Mouse (Mus musculus) hindbrain, embryonic 16.5 days (tissue): ENCODE results near the gene Arl15. TPM values are rescaled to one million over a fixed set of nuclear protein-coding genes. Genes with fewer than 3 reads are reported as not detected.
A peak's percentile ranks its signal among the peaks of the same experiment; 100 is the strongest.

Experiments used
- ATAC-seq: fragments of 200-750 bp; cut with Nextera tagmentation; 2 replicates; pipeline ENCODE4 v1.8.0; 2017; ENCODE audit warnings: moderate TSS enrichment, moderate library complexity
- H3K27ac ChIP-seq: fragments of 300-500 bp; sonication (generic); 2 replicates; pipeline ENCODE4 v1.5.1; 2014; ENCODE audit warnings: low read depth, mild to moderate bottlenecking, control low read depth, low read length, moderate library complexity
- H3K27me3 ChIP-seq: fragments of 300-500 bp; sonication (generic); replicated peaks from 2 replicates; pipeline ENCODE4 v1.6.1; 2014; ENCODE audit warnings: low read length; ENCODE audit not compliant: control insufficient read depth, insufficient read depth
- H3K36me3 ChIP-seq: fragments of 300-500 bp; sonication (generic); 2 replicates; pipeline ENCODE4 v1.6.1; 2014; ENCODE audit warnings: mild to moderate bottlenecking, low read length, moderate library complexity, mixed read lengths; ENCODE audit not compliant: control insufficient read depth, insufficient read depth
- H3K4me1 ChIP-seq: fragments of 300-500 bp; sonication (generic); 2 replicates; pipeline ENCODE4 v1.6.1; 2014; ENCODE audit warnings: low read depth, low read length; ENCODE audit not compliant: control insufficient read depth, insufficient read depth
- H3K4me2 ChIP-seq: fragments of 300-500 bp; sonication (generic); 2 replicates; pipeline ENCODE4 v1.6.1; 2014; ENCODE audit warnings: mild to moderate bottlenecking, low read length, control low read depth, moderate library complexity
- H3K4me3 ChIP-seq: fragments of 300-500 bp; sonication (generic); 2 replicates; pipeline ENCODE4 v1.5.1; 2014; ENCODE audit warnings: mild to moderate bottlenecking, low read length, control low read depth, moderate library complexity
- H3K9ac ChIP-seq: fragments of 300-500 bp; sonication (generic); 2 replicates; pipeline ENCODE4 v1.6.1; 2014; ENCODE audit warnings: low read depth, mild to moderate bottlenecking, control low read depth, low read length, moderate library complexity
- H3K9me3 ChIP-seq: fragments of 300-500 bp; sonication (generic); 2 replicates; pipeline ENCODE4 v1.6.1; 2014; ENCODE audit warnings: mild to moderate bottlenecking, low read length, moderate library complexity; ENCODE audit not compliant: control insufficient read depth
- WGBS: fragments of 180-500 bp; shearing (Covaris S2); extraction: QIAGEN DNeasy Blood & Tissue Kit; methylation state at CpG from one replicate; pipeline ENCODE4 v1.1.7; 2014; 5-methylcytosine and 5-hydroxymethylcytosine counted together
- polyA plus RNA-seq: library from polyadenylated mRNA; unstranded; fragments of >200 nt; fragmentation: Nextera tagmentation; extraction: Ambion mirVana; gene quantifications from 2 replicates; pipeline ENCODE4 v1.2.1, GENCODE M21; 2015

Gene Arl15
- polyA plus RNA-seq, 1 experiment from 2014 or later: 21.5 TPM

DNA sequence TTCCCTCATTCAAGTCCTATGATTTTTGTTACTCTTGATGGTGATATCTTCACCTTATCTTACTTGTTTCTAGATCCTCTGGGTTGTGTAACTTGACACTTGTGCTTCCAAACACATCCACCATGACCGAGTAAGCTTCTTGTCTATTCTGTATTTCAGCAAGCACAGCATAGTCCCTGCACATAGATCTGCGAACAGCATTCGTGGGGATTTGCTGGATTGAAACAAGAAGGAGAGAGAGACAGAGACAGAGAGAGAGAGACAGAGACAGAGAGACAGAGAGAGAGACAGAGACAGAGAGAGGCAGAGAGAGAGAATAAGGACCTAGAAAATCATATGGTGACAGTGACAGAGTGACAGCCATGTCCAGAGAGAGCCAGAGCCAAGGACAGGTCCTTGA lies 329.1 kb downstream of the Arl15 start:
- ATAC-seq: no peak
- H3K4me2 ChIP-seq: no peak overlapping the region
- H3K4me1 ChIP-seq: no peaks in the 10 kb centered on the region
- H3K36me3 ChIP-seq: no peaks in the 10 kb centered on the region
- H3K9me3 ChIP-seq: no peaks in the 10 kb centered on the region
- no peak overlapping the region for H3K9ac ChIP-seq
- H3K4me3 ChIP-seq: no peak overlapping the region
- no peaks in the 10 kb centered on the region for H3K27me3 ChIP-seq
- WGBS: 94% methylated on average over 3 of the region's 3 CpGs
- H3K27ac ChIP-seq: no peak overlapping the region

DNA sequence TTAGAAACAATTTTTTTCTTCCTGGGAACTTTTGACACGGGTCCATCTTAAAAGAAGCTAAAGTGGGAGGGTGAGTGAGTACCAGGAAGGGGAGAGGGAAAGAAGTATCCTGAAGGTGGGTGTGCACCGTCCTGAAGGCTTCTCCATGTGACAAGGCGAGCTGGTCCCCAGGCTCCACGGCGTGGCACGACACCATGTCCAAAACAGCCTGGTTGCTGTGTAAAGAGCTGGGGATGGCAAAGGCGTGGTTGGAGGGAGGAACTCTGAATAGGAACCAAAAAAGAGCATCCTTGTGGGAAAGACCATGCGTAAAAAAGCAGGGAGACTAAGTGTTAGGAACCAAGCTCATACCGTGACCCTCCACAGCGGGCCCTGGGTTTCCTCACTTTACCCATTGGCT lies 330.1 kb downstream of the Arl15 start:
- Histone ChIP-seq H3K27me3 (no peaks in the 10 kb centered on the region), H3K27ac (no peak overlapping the region), H3K36me3 (no peaks in the 10 kb centered on the region), H3K4me3 (no peak overlapping the region), H3K4me2 (no peak overlapping the region), H3K4me1 (no peaks in the 10 kb centered on the region), H3K9ac (no peak overlapping the region), H3K9me3 (no peaks in the 10 kb centered on the region)
- ATAC-seq: no peak
- 89% methylated on average over 10 of the region's 10 CpGs for WGBS

GRCm38 (mm10) chr13:114124991-114125390 lies 330.7 kb downstream of the Arl15 start:
- no peak overlapping the region for H3K9ac ChIP-seq
- H3K27me3 ChIP-seq: no peaks in the 10 kb centered on the region
- H3K4me1 ChIP-seq: no peaks in the 10 kb centered on the region
- ATAC-seq: no peak
- no peak overlapping the region for H3K4me3 ChIP-seq
- no peaks in the 10 kb centered on the region for H3K36me3 ChIP-seq
- 79% methylated on average over 12 of the region's 12 CpGs for WGBS
- no peak overlapping the region for H3K27ac ChIP-seq
- no peak overlapping the region for H3K4me2 ChIP-seq
- H3K9me3 ChIP-seq: no peaks in the 10 kb centered on the region

- H3K27me3 ChIP-seq: no peaks in the 10 kb centered on the region
- H3K4me2 ChIP-seq: no peak overlapping the region
- no peaks in the 10 kb centered on the region for H3K4me1 ChIP-seq
- no peak overlapping the region for H3K27ac ChIP-seq
- H3K36me3 ChIP-seq: no peaks in the 10 kb centered on the region
- no peak overlapping the region for H3K9ac ChIP-seq
- H3K4me3 ChIP-seq: no peak overlapping the region
- 87% methylated on average over 2 of the region's 2 CpGs for WGBS
- no peak for ATAC-seq
- H3K9me3 ChIP-seq: no peaks in the 10 kb centered on the region
Observed at GRCm38 (mm10) chr13:114128366-114128765, 334.1 kb downstream of the Arl15 start.

DNA sequence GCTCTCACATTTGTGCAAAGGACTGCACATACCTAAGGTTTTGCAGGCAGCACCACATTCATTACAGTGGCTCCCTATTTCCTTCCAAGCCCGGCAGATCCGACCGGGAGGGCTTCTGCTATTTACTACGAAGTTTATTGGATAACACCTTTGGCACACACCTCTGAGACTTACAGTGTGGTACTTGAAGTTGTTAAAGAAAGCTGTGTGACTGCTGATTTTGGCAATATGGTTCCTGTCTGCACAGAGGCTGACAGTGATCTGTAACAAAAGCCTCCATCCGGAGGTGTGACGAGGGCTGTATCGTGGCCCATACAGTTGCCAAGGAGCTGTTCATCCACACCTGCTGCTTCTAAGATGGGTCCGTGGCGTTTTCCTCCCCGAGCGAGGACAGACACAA lies 335.7 kb downstream of the Arl15 start:
- Histone ChIP-seq H3K9me3 (no peaks in the 10 kb centered on the region), H3K4me2 (no peak overlapping the region), H3K36me3 (no peaks in the 10 kb centered on the region), H3K27me3 (no peaks in the 10 kb centered on the region), H3K4me3 (no peak overlapping the region), H3K27ac (no peak overlapping the region), H3K4me1 (no peaks in the 10 kb centered on the region), H3K9ac (no peak overlapping the region)
- ATAC-seq: no peak
- WGBS: 78% methylated on average over 11 of the region's 11 CpGs

DNA sequence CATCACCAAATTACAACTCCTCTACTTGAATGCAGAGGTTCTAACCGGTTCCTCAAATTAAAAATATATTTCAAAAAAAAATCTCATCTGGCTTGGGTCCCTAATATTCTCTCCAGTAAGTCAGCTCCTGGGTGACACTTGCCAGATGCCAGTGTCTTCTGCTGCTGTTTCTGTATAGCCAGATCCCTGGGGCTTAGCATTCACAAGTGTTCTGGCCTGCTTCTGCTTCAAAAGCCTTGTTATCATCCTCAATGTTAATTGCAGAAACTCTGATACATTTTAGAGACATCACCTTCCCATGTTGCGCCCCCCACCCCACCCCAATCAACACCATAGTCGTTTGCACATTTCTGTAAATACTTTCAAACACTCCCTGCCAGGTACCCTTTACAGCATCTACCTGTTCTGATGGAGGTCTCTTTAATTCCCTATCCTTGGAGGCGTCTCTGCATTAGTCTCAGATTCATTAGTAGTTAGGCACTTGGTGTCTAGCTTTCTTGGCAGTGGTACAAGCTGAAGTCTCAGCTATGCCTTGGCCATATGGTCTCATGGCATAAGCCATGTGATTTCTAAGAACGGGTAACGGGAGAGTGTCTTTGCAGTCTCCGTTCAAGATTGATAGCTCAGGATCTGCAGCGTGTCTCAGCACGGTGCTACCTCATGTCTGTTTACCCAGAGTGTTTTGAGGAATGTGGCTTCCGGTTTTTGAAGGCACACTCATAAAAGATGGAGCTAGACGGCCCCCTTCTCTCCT lies 336.4 kb downstream of the Arl15 start:
- Histone ChIP-seq H3K4me2 (no peak overlapping the region), H3K4me3 (no peak overlapping the region), H3K4me1 (no peaks in the 10 kb centered on the region), H3K27me3 (no peaks in the 10 kb centered on the region), H3K36me3 (no peaks in the 10 kb centered on the region), H3K9me3 (no peaks in the 10 kb centered on the region), H3K27ac (no peak overlapping the region), H3K9ac (no peak overlapping the region)
- 64% methylated on average over 11 of the region's 11 CpGs for WGBS
- ATAC-seq: peak; percentile 78

DNA sequence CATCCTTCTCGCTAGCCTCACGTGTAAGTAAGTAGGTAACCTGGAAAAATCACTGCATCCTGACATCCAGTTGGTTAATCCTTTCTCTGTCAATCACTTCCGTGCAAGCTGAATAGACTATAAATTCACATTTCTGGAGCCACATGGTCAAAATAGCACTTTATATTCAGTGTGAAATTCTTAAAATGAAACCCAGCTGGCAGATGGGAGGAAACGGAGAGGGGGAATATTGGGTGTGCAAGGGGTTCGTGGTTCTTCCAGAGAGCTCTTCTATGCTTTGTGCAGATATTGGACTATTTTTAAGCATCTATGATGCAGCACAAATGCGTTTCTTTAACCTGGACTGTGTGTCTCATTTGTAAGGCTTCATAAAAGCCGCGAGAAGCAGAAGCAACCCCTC lies 344.6 kb downstream of the Arl15 start:
- Histone ChIP-seq H3K9me3 (no peaks in the 10 kb centered on the region), H3K4me2 (no peak overlapping the region), H3K9ac (no peak overlapping the region), H3K4me1 (no peaks in the 10 kb centered on the region), H3K27ac (no peak overlapping the region), H3K27me3 (no peaks in the 10 kb centered on the region), H3K36me3 (no peaks in the 10 kb centered on the region), H3K4me3 (no peak overlapping the region)
- ATAC-seq: no peak
- WGBS: 61% methylated on average over 8 of the region's 8 CpGs

DNA sequence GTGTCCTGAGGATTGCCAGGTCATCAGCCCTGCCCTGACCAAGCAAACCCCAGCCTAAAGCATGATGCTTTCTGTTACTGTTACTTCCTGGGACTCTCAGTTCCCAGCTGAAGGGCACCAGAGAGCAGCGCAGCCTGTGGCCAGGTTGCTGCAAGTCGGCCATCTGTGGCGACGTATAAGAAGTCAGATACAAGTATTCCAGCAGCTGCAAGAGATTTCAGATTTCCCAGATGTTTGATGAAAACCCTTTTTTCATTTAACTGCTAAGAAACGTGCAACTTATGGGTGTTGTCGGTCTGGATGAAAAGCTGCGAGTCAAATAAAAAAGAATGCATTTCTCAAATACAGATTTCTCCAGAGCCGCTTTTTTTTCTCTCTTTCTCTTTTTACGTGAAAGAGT lies 345.3 kb downstream of the Arl15 start:
- H3K9me3 ChIP-seq: no peaks in the 10 kb centered on the region
- 77% methylated on average over 9 of the region's 9 CpGs for WGBS
- ATAC-seq: no peak
- no peak overlapping the region for H3K4me3 ChIP-seq
- no peaks in the 10 kb centered on the region; the same call in none of the 2 replicates for H3K4me1 ChIP-seq
- no peak overlapping the region for H3K4me2 ChIP-seq
- H3K36me3 ChIP-seq: no peaks in the 10 kb centered on the region
- no peak overlapping the region for H3K27ac ChIP-seq
- H3K9ac ChIP-seq: no peak overlapping the region
- H3K27me3 ChIP-seq: no peaks in the 10 kb centered on the region

GRCm38 (mm10) chr13:114142826-114143225 lies 348.5 kb downstream of the Arl15 start:
- Histone ChIP-seq H3K27me3 (no peaks in the 10 kb centered on the region), H3K4me1 (no peaks in the 10 kb centered on the region; the same call in none of the 2 replicates), H3K4me3 (no peak overlapping the region), H3K4me2 (no peak overlapping the region), H3K9me3 (no peaks in the 10 kb centered on the region), H3K9ac (no peak overlapping the region), H3K27ac (no peak overlapping the region), H3K36me3 (no peaks in the 10 kb centered on the region)
- no peak for ATAC-seq
- 74% methylated on average over 8 of the region's 8 CpGs for WGBS
